Mouse (Mus musculus) kidney, adult 2 months (tissue): Measurements from ENCODE around the gene Ell. TPM values are rescaled to one million over a fixed set of nuclear protein-coding genes. Genes with fewer than 3 reads are reported as not detected.
A peak's percentile ranks its signal among the peaks of the same experiment; 100 is the strongest.

Experiments
- DNase-seq: peaks from one replicate; pipeline ENCODE4 v3.0.0; 2021
- H3K27ac ChIP-seq: fragments of 200-500 bp; 2 replicates; pipeline ENCODE4 v1.5.1; 2012; ENCODE audit warnings: low read depth, low read length, control low read depth, inconsistent platforms; ENCODE audit not compliant: insufficient read depth
- H3K27me3 ChIP-seq: fragments of 200-500 bp; replicated peaks from 2 replicates; pipeline ENCODE4 v1.6.1; 2012; ENCODE audit warnings: mild to moderate bottlenecking, moderate library complexity, low read length, inconsistent platforms; ENCODE audit not compliant: control insufficient read depth, insufficient read depth
- H3K36me3 ChIP-seq: fragments of 200-500 bp; 2 replicates; pipeline ENCODE4 v1.6.1; 2012; ENCODE audit warnings: mild to moderate bottlenecking, moderate library complexity, low read length, inconsistent platforms; ENCODE audit not compliant: control insufficient read depth, insufficient read depth
- H3K4me1 ChIP-seq: fragments of 200-500 bp; 2 replicates; pipeline ENCODE4 v1.6.1; 2011; ENCODE audit warnings: low read length; ENCODE audit not compliant: control insufficient read depth, insufficient read depth
- H3K4me3 ChIP-seq: fragments of 200-500 bp; 2 replicates; pipeline ENCODE4 v1.5.1; 2011; ENCODE audit warnings: mild to moderate bottlenecking, low read depth, low read length, control low read depth; ENCODE audit not compliant: insufficient read depth
- CTCF ChIP-seq: fragments of 200-500 bp; conservative IDR thresholded peaks from 2 replicates; pipeline ENCODE4 v1.5.1; 2011; ENCODE audit warnings: low read depth, mild to moderate bottlenecking, control low read depth, low read length, moderate library complexity, mixed read lengths; ENCODE audit not compliant: insufficient read depth, insufficient read length
- POLR2A ChIP-seq: fragments of 200-500 bp; IDR thresholded peaks from one replicate; pipeline ENCODE4 v1.6.1; 2011; ENCODE audit warnings: low read depth, low read length, control low read depth
- WGBS: fragments of 180-500 bp; shearing (Covaris S2); methylation state at CpG from one replicate; pipeline ENCODE4 v1.1.7; 2018; 5-methylcytosine and 5-hydroxymethylcytosine counted together
- polyA plus RNA-seq: library from polyadenylated mRNA; depleted of rRNA; stranded (reverse); fragments of >200 nt; gene quantifications from 2 replicates; pipeline ENCODE4 v1.2.3, GENCODE M21; 2012; rRNA removed

Gene Ell
- polyA plus RNA-seq = 16.4 and 18.1 TPM in 2 replicates

- peak within 1 kb of the TSS; percentile 91 for H3K27ac ChIP-seq
- TF ChIP-seq CTCF (0 out of 2 replicates have a peak, but pooled peaks have one; percentile 0), POLR2A (peak; percentile 47)
- H3K36me3 ChIP-seq = no peaks in the 10 kb centered on the region
- peaks cover 19% of the 10 kb centered on the region; the same call in 1 of the 2 replicates for H3K4me1 ChIP-seq
- H3K4me3 ChIP-seq = peak within 1 kb of the TSS; percentile 79
- peak; percentile 100 for DNase-seq
- under 1% methylated on average over 57 of the region's 58 CpGs for WGBS
- no peaks in the 10 kb centered on the region for H3K27me3 ChIP-seq
Measured at GRCm38 (mm10) chr8:70539077-70539813, at the start of gene Ell. Gene Ell, plus strand, starts transcription at chr8:70539457.

- no peak for TF ChIP-seq POLR2A
- TF ChIP-seq CTCF = no peak
- no peak for DNase-seq
- Histone ChIP-seq H3K36me3 (no peaks in the 10 kb centered on the region), H3K27ac (no peak overlapping the region), H3K27me3 (peaks cover 12% of the 10 kb centered on the region; the same call in 1 of the 2 replicates), H3K4me1 (no peaks in the 10 kb centered on the region), H3K4me3 (no peak overlapping the region)
- 4% methylated on average over 36 of the region's 41 CpGs for WGBS
Measured at GRCm38 (mm10) chr8:70489576-70489975, 49.7 kb upstream of the Ell start.

DNA sequence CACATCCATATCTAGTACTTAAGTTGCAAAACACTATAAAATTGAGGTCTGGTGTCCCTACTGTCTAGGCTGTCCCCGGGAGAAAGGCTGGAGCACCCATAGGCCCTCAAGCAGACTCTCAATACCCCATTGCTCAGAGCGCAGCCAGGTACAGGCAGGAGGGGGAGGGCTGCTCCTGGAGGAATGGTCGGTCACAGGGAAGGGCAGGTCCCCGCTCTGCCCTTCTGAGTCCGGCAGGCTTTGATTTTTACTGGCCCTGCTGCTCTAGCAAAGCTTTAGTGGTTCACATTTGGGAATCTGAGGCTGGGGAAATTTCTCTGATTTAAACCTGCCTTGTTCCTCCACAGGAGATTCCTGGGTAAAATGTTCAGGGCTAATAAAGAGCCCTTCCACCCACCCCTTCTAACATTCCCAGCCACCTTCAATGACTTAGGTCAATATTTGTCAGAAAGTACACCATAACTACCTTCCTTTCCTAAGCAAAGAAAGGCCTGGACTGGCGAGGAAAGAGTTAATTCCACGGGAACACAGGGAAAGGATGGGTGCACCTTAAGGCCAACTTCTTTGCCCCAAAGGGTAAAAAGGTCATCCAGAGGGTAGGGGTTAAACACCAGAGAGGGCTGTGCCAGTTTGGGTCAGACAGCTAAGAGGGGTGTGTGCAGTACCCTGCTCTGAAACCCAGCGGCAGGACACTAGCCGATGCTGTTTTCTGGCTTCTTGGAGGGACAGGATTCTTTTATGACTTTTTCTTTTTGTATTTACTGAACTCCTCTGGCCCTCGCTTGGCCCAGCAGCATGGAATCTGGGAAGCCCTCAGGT, 49.0 kb upstream of the Ell start:
- DNase-seq = no peak
- 36% methylated on average over 10 of the region's 10 CpGs for WGBS
- no peak overlapping the region for H3K27ac ChIP-seq
- no peaks in the 10 kb centered on the region for H3K36me3 ChIP-seq
- H3K4me1 ChIP-seq = no peaks in the 10 kb centered on the region
- H3K27me3 ChIP-seq = peaks cover 12% of the 10 kb centered on the region; the same call in 1 of the 2 replicates
- H3K4me3 ChIP-seq = no peak overlapping the region
- TF ChIP-seq POLR2A (no peak), CTCF (no peak)

DNA sequence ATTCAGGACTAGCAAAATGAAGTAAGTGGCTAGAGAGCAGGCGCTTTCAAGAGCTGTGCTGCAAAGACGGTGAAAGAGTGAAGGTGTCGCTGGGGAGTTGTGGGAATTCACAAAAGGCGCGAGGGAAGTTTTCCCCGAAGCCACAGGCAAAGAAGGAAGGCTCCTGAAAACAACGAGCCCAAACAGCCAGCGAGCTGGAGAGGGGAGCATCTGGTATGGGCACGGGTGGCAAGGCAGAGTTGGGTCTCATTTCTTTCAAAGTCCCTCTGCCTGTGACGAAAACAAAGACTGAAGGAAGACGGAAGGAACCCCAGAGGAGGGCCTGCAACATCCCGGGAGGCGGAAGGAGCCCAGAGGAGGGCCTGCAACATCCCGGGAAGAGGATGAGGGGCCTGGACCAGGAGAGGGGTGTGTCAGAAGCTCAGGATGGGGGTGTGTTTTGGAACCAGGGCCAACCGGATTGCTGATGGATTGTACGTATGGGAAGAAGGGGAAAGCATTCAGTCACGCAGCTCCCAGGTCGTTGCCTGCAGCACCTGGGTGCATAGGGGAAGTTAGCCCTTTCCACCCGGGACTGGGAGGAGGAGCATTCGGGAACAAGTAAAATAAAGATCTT, 48.3 kb upstream of the Ell start:
- Histone ChIP-seq H3K4me3 (no peak overlapping the region), H3K27me3 (peaks cover 12% of the 10 kb centered on the region; the same call in 1 of the 2 replicates), H3K4me1 (no peaks in the 10 kb centered on the region), H3K27ac (no peak overlapping the region), H3K36me3 (no peaks in the 10 kb centered on the region)
- WGBS = 17% methylated on average over 20 of the region's 20 CpGs
- TF ChIP-seq POLR2A (no peak), CTCF (no peak)
- no peak for DNase-seq

GRCm38 (mm10) chr8:70492664-70493640, 46.3 kb upstream of the Ell start, which contains the start of gene Crlf1:
Gene Crlf1, plus strand, starts transcription at chr8:70493158.
- TF ChIP-seq POLR2A = no peak
- no peak for TF ChIP-seq CTCF
- Histone ChIP-seq H3K27me3 (peaks cover 12% of the 10 kb centered on the region; the same call in 1 of the 2 replicates), H3K27ac (no peak within 1 kb of the TSS), H3K4me3 (peak within 1 kb of the TSS; percentile 30), H3K4me1 (no peaks in the 10 kb centered on the region), H3K36me3 (no peaks in the 10 kb centered on the region)
- DNase-seq = no peak
- WGBS = 2% methylated on average over 83 of the region's 93 CpGs
